Mouse (Mus musculus) liver, adult 2 months (tissue): ENCODE data around the gene Hexim2. TPM values are rescaled to one million over a fixed set of nuclear protein-coding genes. Genes with fewer than 3 reads are reported as not detected.
A peak's percentile ranks its signal among the peaks of the same experiment; 100 is the strongest.

Experiments
- DNase-seq: peaks from one replicate; pipeline ENCODE4 v3.0.0-alpha.2; 2011; ENCODE audit warnings: low read depth, low spot score; ENCODE audit errors: extremely low read depth
- H3K27ac ChIP-seq: fragments of 200-500 bp; replicated peaks from 2 replicates; pipeline ENCODE4 v1.5.1; 2012; ENCODE audit warnings: low read depth, mild to moderate bottlenecking, control low read depth, inconsistent platforms, low read length; ENCODE audit not compliant: insufficient read depth
- H3K27me3 ChIP-seq: fragments of 200-500 bp; 2 replicates; pipeline ENCODE4 v1.6.1; 2012; ENCODE audit warnings: mild to moderate bottlenecking, moderate library complexity, low read length, inconsistent platforms; ENCODE audit not compliant: control insufficient read depth, insufficient read depth
- H3K36me3 ChIP-seq: fragments of 200-500 bp; 2 replicates; pipeline ENCODE4 v1.6.1; 2012; ENCODE audit warnings: low read length, inconsistent platforms; ENCODE audit not compliant: control insufficient read depth, insufficient read depth
- H3K4me1 ChIP-seq: fragments of 200-500 bp; 2 replicates; pipeline ENCODE4 v1.6.1; 2011; ENCODE audit warnings: low read length; ENCODE audit not compliant: control insufficient read depth, insufficient read depth
- H3K4me3 ChIP-seq: fragments of 200-500 bp; 2 replicates; pipeline ENCODE4 v1.5.1; 2011; ENCODE audit warnings: low read depth, mild to moderate bottlenecking, control low read depth, low read length, moderate library complexity; ENCODE audit not compliant: insufficient read depth
- H3K79me2 ChIP-seq: fragments of 200-500 bp; 2 replicates; pipeline ENCODE4 v1.6.1; 2012; ENCODE audit warnings: inconsistent platforms, mild to moderate bottlenecking, low read length, moderate library complexity; ENCODE audit not compliant: control insufficient read depth, insufficient read depth
- H3K9ac ChIP-seq: fragments of 200-500 bp; 2 replicates; pipeline ENCODE4 v1.6.1; 2012; ENCODE audit warnings: low read depth, mild to moderate bottlenecking, control low read depth, inconsistent platforms, low read length
- CTCF ChIP-seq: fragments of 200-500 bp; IDR thresholded peaks from 2 replicates; pipeline ENCODE4 v1.5.1; 2011; ENCODE audit warnings: low read depth, low read length, control low read depth
- POLR2A ChIP-seq: fragments of 200-500 bp; IDR thresholded peaks from 2 replicates; pipeline ENCODE4 v1.6.1; 2011; ENCODE audit warnings: low read length, control low read depth; ENCODE audit not compliant: insufficient read depth; ENCODE audit errors: extremely low read depth
- WGBS: fragments of 180-500 bp; shearing (Covaris S2); methylation state at CpG from one replicate; pipeline ENCODE4 v1.1.7; 2018; 5-methylcytosine and 5-hydroxymethylcytosine counted together
- polyA plus RNA-seq: library from polyadenylated mRNA; depleted of rRNA; stranded (reverse); fragments of >200 nt; gene quantifications from 2 replicates; pipeline ENCODE4 v1.2.3, GENCODE M21; 2012
- total RNA-seq: library from RNA; depleted of rRNA; stranded (reverse); fragments of >200 nt; gene quantifications from 2 replicates; pipeline ENCODE4 v1.2.3, GENCODE M21; 2014

Gene Hexim2
- total and polyA plus RNA-seq, 2 experiments: 1.8 to 1.9 TPM

- H3K27me3 ChIP-seq: no peaks in the 10 kb centered on the region
- H3K79me2 ChIP-seq: no peaks in the 10 kb centered on the region
- H3K36me3 ChIP-seq: no peaks in the 10 kb centered on the region
- H3K4me3 ChIP-seq: no peak overlapping the region
- no peak overlapping the region; the same call in 1 of the 2 replicates for H3K9ac ChIP-seq
- peaks cover 6% of the 10 kb centered on the region for H3K4me1 ChIP-seq
- peak; percentile 28 for DNase-seq
- TF ChIP-seq POLR2A: no peak
- TF ChIP-seq CTCF: no peak
- WGBS: 24% methylated on average over 10 of the region's 10 CpGs
- no peak overlapping the region for H3K27ac ChIP-seq
These were observed 32.2 kb downstream of the Hexim2 start for GRCm38 (mm10) chr11:103164391-103164790.

DNA sequence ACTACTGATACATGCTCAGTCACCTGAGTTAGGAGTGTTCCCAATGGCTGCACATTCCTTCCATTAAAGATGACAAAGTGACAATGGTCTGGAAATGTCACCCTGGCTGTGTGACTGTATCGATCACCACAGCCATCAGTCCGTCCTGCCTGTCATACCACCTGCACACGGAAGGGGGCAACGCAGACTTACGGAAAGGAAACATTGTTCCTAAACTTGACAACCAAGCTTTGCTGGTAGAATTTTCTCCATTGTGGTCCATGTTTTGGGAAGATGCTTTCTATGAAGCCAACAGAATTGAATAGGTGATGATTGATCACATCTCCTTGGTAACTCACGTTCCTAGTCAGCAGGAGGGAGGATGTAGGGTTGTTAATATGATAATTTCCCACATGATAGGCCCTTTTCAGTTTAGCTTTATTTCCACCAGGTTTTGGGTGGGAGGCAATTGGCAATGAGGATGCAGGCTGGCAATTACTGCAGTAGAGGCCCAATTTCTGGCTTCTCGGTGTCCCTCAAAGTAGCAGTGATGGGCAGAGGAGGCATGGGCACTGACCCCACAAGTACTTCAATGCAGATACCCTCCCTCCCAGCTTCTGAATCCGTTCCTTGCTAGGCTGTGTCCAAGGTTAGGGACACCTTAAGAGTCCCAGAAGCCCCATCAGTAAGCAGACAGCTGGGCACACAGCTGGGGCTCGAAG is 36.6 kb downstream of the Hexim2 start:
- WGBS: 29% methylated on average over 9 of the region's 9 CpGs
- DNase-seq: peak; percentile 51
- Histone ChIP-seq H3K4me1 (peaks cover 4% of the 10 kb centered on the region; the same call in 1 of the 2 replicates), H3K27me3 (peaks cover 3% of the 10 kb centered on the region; the same call in 1 of the 2 replicates), H3K9ac (no peak overlapping the region), H3K79me2 (no peaks in the 10 kb centered on the region), H3K36me3 (no peaks in the 10 kb centered on the region), H3K4me3 (no peak overlapping the region), H3K27ac (no peak overlapping the region)
- TF ChIP-seq CTCF (peak; percentile 97), POLR2A (no peak)

- no peak overlapping the region for H3K9ac ChIP-seq
- 93% methylated on average over 5 of the region's 5 CpGs for WGBS
These were observed 37.4 kb downstream of the Hexim2 start for GRCm38 (mm10) chr11:103169664-103170063.

GRCm38 (mm10) chr11:103170111-103170493 is 37.9 kb downstream of the Hexim2 start:
- Histone ChIP-seq H3K36me3 (no peaks in the 10 kb centered on the region), H3K27me3 (peaks cover 3% of the 10 kb centered on the region; the same call in 1 of the 2 replicates), H3K9ac (no peak overlapping the region), H3K27ac (no peak overlapping the region), H3K4me1 (no peaks in the 10 kb centered on the region), H3K4me3 (no peak overlapping the region), H3K79me2 (no peaks in the 10 kb centered on the region)
- no peak for DNase-seq
- TF ChIP-seq CTCF (no peak), POLR2A (no peak)
- WGBS: 52% methylated on average over 3 of the region's 3 CpGs

More at GRCm38 (mm10) chr11:103169664-103170063, 37.4 kb downstream of the Hexim2 start:
- DNase-seq: no peak
- H3K79me2 ChIP-seq: no peaks in the 10 kb centered on the region
- no peak overlapping the region for H3K4me3 ChIP-seq
- no peak overlapping the region for H3K27ac ChIP-seq
- H3K4me1 ChIP-seq: no peaks in the 10 kb centered on the region
- H3K27me3 ChIP-seq: peaks cover 3% of the 10 kb centered on the region; the same call in 1 of the 2 replicates
- no peak for TF ChIP-seq POLR2A
- no peak for TF ChIP-seq CTCF
- no peaks in the 10 kb centered on the region for H3K36me3 ChIP-seq

DNA sequence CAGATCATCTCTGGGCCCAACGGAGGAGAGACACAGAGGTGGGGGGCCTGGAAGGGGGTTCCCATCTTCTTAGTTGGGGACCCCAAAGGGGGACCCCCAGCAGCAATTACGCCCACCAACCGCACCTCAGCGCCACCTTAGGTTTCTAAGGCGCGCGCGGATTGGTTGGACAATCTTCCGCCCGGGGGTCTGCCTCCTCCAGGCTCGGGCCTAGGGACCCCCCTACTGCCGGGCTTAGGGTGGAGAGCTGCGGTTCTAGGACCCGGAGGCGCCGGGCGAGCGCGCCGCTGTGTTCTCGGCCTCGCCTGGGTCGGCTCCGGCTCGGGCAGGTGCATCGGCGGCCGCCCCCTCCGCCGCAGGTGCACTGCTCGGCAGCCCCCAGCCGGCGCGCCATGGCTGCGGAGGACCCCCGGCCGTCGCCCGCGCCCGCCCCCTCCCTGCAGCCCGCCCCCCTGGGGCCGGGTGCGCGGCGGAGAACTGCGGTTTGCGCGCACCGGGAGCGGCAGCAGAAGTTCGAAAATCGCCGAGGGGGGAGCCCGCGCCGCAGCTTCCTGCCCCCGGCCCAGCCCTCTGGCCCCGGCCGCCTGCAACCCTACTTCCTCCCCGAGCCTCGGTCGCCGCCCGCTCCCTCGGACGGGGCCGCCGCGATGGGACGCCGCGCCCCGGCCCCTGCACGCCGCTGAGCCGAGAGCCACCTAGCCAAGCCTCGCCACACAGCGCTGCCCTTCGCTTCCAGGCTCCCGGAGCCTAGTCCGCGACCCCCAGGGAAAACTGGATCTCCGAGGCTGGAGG is 38.5 kb downstream of the Hexim2 start, which contains the start of gene Fmnl1:
Gene Fmnl1 (plus strand): TSS at position 614 of the 792 bp plus-strand sequence.
- Histone ChIP-seq H3K9ac (peak within 1 kb of the TSS; percentile 83), H3K79me2 (no peaks in the 10 kb centered on the region), H3K27me3 (peaks cover 3% of the 10 kb centered on the region; the same call in 1 of the 2 replicates), H3K27ac (no peak within 1 kb of the TSS; the same call in 1 of the 2 replicates), H3K4me1 (no peaks in the 10 kb centered on the region), H3K36me3 (no peaks in the 10 kb centered on the region), H3K4me3 (peak within 1 kb of the TSS; percentile 81)
- TF ChIP-seq POLR2A: no peak
- TF ChIP-seq CTCF: no peak
- 4% methylated on average over 79 of the region's 84 CpGs for WGBS
- DNase-seq: no peak
